10 mouse cellular contexts compared by ENCODE assay signal in the genomic region with DNA sequence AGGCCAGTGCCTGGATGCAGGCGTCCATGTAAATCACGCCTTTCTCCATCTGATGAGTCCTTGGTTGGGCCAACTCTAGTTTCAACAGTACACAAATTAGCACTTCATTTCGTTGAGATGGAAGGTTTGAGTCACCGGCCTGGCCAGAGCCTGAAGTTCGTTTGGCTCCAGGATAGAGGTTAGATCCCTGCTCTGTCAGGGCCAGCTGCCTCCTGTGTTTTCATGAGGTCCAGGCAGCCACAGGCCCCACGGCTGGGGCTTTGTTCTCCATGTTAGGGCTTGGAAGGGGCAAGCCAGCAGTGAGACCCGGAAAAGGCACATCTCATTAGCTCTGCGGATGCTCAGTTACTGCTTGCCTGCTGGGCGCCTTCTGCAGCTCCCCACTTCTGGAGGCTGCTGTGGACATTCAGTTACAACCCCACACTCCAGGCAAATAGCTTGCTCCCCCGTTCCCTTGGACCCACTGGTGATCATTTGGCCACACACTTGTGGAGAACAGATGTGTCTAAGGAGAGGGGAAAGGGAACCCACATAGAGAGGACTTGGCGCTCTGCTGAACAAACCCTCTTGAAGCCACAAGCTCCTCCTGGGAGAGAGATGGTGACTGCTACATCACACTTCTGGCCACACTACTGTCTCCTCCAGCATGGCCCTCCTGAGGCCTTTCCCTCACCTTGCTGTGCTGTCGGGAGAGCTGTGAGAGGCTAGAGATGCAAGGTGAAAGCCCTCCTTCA.
DNase-seq lines count a peak whose midpoint lies in the region; ATAC-seq and TF ChIP-seq lines count a peak whose summit lies in the region.
"Had no signal": no experiment of that assay in that cellular context is flagged by ENCODE, and none has a peak within 500 bp of the region (broad histone marks: within the 10 kb centered on the region; RNA-seq: fewer than 3 reads in every experiment).

No protein-coding gene starts in this region.

- peak overlapping the region; percentile 71 for H3K27ac ChIP-seq in heart, adult 2 months
- peak overlapping the region; percentile 59 for H3K27ac ChIP-seq in embryonic facial prominence, embryonic 10.5 days (replicated peaks)
- peak overlapping the region; percentile 75 for H3K27ac ChIP-seq in hindbrain, embryonic 11.5 days (ENCODE audit: low read depth, low read length)
- peak overlapping the region; percentile 60 for H3K27ac ChIP-seq in midbrain, embryonic 12.5 days (replicated peaks)
- H3K27ac ChIP-seq: liver, embryonic 15.5 days had no signal

- ATAC-seq in hindbrain, embryonic 11.5 days (ENCODE audit: low FRiP score): no peak
- ATAC-seq in midbrain, embryonic 12.5 days (ENCODE audit: low FRiP score, low read depth): peak; percentile 42
- ATAC-seq in erythroblast, adult 5-6 weeks (replicated peaks; ENCODE audit: low FRiP score, poor library complexity, severe bottlenecking): no peak
- ATAC-seq: intestine, embryonic 16.5 days had no signal

- TF ChIP-seq EP300 in heart, adult 2 months (IDR thresholded peaks at IDR 0.05; ENCODE audit: insufficient read depth, low read depth, low read length): no peak

- H3K36me3 ChIP-seq in heart, adult 2 months (ENCODE audit: control insufficient read depth, insufficient read depth, low read length): peaks cover 11% of the 10 kb centered on the region
- H3K36me3 ChIP-seq in embryonic facial prominence, embryonic 10.5 days (replicated peaks): peaks cover 40% of the 10 kb centered on the region
- no peaks in the 10 kb centered on the region for H3K36me3 ChIP-seq in hindbrain, embryonic 11.5 days (ENCODE audit: control insufficient read depth, insufficient read depth, low read length)
- peaks cover 4% of the 10 kb centered on the region; the same call in 1 of the 2 replicates for H3K36me3 ChIP-seq in midbrain, embryonic 12.5 days
- H3K36me3 ChIP-seq: liver, embryonic 15.5 days had no signal

- no peak for TF ChIP-seq CTCF in heart, adult 2 months (IDR thresholded peaks at IDR 0.05)

- DNase-seq in heart, adult 2 months: peak in 1 of 2 experiments; percentile 55
- no peak for DNase-seq in heart, postnatal 14 days
- no peak for DNase-seq in embryonic facial prominence, embryonic 10.5 days (ENCODE audit: low spot score)
- DNase-seq in hindbrain, embryonic 11.5 days (ENCODE audit: low spot score): no peak
- DNase-seq in thymus, postnatal 0 days (ENCODE audit: low spot score): no peak
- no peak for DNase-seq in layer of hippocampus, postnatal 36 days

- intact Hi-C loops in heart, adult 2 months (cut with DNase I): loop anchor here (5.0 kb wide), 1 partner anchor 40 kb away; no protein-coding TSS in a partner anchor
- intact Hi-C loops in heart, postnatal 14 days (cut with DNase I): no loop called here

- H3K9me3 ChIP-seq in embryonic facial prominence, embryonic 10.5 days: peaks cover 6% of the 10 kb centered on the region; the same call in 1 of the 2 replicates
- H3K9me3 ChIP-seq in hindbrain, embryonic 11.5 days (ENCODE audit: control insufficient read depth, low read length): no peaks in the 10 kb centered on the region
- no peaks in the 10 kb centered on the region for H3K9me3 ChIP-seq in midbrain, embryonic 12.5 days
- H3K9me3 ChIP-seq: liver, embryonic 15.5 days had no signal

- 73% methylated on average over 12 of the region's 12 CpGs for WGBS in heart, adult 2 months
- 82% methylated on average over 12 of the region's 12 CpGs for WGBS in embryonic facial prominence, embryonic 10.5 days
- WGBS in hindbrain, embryonic 11.5 days: 77% methylated on average over 12 of the region's 12 CpGs
- 72% methylated on average over 12 of the region's 12 CpGs for WGBS in midbrain, embryonic 12.5 days

- no peak for TF ChIP-seq POLR2A in heart, adult 2 months (IDR thresholded peaks at IDR 0.05; ENCODE audit: insufficient read depth, low read depth, low read length)

- peak overlapping the region; percentile 10; the same call in 1 of the 2 replicates for H3K9ac ChIP-seq in heart, adult 2 months (ENCODE audit: low read depth, low read length)
- no peak overlapping the region for H3K9ac ChIP-seq in hindbrain, embryonic 11.5 days (ENCODE audit: low read depth, low read length)
- no peak overlapping the region for H3K9ac ChIP-seq in midbrain, embryonic 12.5 days (replicated peaks)
- H3K9ac ChIP-seq: liver, embryonic 15.5 days had no signal

- peaks cover 18% of the 10 kb centered on the region for H3K4me1 ChIP-seq in heart, adult 2 months (ENCODE audit: control insufficient read depth, insufficient read depth, low read length)
- peaks cover 12% of the 10 kb centered on the region for H3K4me1 ChIP-seq in embryonic facial prominence, embryonic 10.5 days
- no peaks in the 10 kb centered on the region for H3K4me1 ChIP-seq in hindbrain, embryonic 11.5 days (replicated peaks; ENCODE audit: control insufficient read depth, insufficient read depth, low read length)
- peaks cover 24% of the 10 kb centered on the region for H3K4me1 ChIP-seq in midbrain, embryonic 12.5 days
- H3K4me1 ChIP-seq: liver, embryonic 15.5 days had no signal

- H3K4me3 ChIP-seq in heart, adult 2 months: no peak overlapping the region
- no peak overlapping the region for H3K4me3 ChIP-seq in embryonic facial prominence, embryonic 10.5 days
- no peak overlapping the region for H3K4me3 ChIP-seq in hindbrain, embryonic 11.5 days (ENCODE audit: low read depth, low read length)
- H3K4me3 ChIP-seq in midbrain, embryonic 12.5 days: no peak overlapping the region
- H3K4me3 ChIP-seq: liver, embryonic 15.5 days had no signal

- H3K27me3 ChIP-seq in heart, adult 2 months (ENCODE audit: control insufficient read depth, insufficient read depth, low read length): no peaks in the 10 kb centered on the region
- H3K27me3 ChIP-seq in embryonic facial prominence, embryonic 10.5 days (replicated peaks; ENCODE audit: low read depth, poor library complexity, severe bottlenecking): no peaks in the 10 kb centered on the region
- H3K27me3 ChIP-seq in hindbrain, embryonic 11.5 days (ENCODE audit: control insufficient read depth, insufficient read depth, low read length): no peaks in the 10 kb centered on the region
- no peaks in the 10 kb centered on the region for H3K27me3 ChIP-seq in midbrain, embryonic 12.5 days
- H3K27me3 ChIP-seq: liver, embryonic 15.5 days had no signal

- H3K79me2 ChIP-seq in heart, adult 2 months (replicated peaks; ENCODE audit: control insufficient read depth, insufficient read depth, low read length): peaks cover 1% of the 10 kb centered on the region; the same call in 1 of the 2 replicates

- H3K4me2 ChIP-seq in hindbrain, embryonic 11.5 days (replicated peaks; ENCODE audit: low read depth, low read length): no peak overlapping the region
- no peak overlapping the region for H3K4me2 ChIP-seq in midbrain, embryonic 12.5 days (replicated peaks)
- H3K4me2 ChIP-seq: liver, embryonic 15.5 days had no signal
